Mouse (Mus musculus): Measurements from ENCODE around the gene Erf. TPM values are rescaled to one million over a fixed set of nuclear protein-coding genes. Genes with fewer than 3 reads are reported as not detected.
A peak's percentile ranks its signal among the peaks of the same experiment; 100 is the strongest.

Gene Erf
- polyA plus RNA-seq, 1 experiment from 2014 or later = 10.3 TPM

DNA sequence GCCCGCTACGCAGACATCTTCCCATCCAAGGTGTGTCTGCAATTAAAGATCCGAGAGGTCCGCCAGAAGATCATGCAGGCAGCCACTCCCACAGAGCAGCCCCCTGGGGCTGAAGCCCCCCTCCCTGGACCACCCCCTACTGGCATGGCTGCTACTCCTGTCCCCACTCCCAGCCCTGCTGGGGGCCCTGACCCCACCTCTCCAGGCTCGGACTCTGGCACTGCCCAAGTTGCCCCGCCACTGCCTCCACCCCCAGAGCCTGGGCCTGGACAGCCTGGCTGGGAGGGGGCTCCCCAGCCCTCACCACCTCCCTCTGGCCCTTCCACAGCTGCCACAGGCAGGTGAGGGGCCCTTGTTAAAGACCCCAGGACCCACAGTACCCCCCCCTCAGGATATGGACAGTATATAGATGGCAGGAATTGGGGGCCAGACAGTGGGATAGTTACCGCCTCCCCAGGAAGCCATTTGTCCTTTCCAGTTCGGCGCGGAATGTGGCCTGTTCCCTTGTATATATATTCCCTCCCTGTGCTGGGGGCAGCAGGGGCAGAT, 42.7 kb upstream of the Erf start:
- TF ChIP-seq EP300 (IDR thresholded peaks at IDR 0.05) (no peak), CTCF (IDR thresholded peaks at IDR 0.05) (no peak)
- 0 out of 2 replicates have a peak, but pooled peaks cover 3% of the 10 kb centered on the region for H3K4me1 ChIP-seq (ENCODE audit: insufficient read depth, low read depth, low read length)
- H3K36me3 ChIP-seq (ENCODE audit: insufficient read depth, low read length) = peaks cover 43% of the 10 kb centered on the region
- DNase-seq (ENCODE audit: low spot score) = no peak
- no peak for ATAC-seq
- no peaks in the 10 kb centered on the region for H3K9me3 ChIP-seq (ENCODE audit: low read length)
- H3K27ac ChIP-seq (ENCODE audit: low read length) = no peak overlapping the region
- H3K4me3 ChIP-seq (ENCODE audit: low read depth, low read length) = no peak overlapping the region
- WGBS = 70% methylated on average over 10 of the region's 10 CpGs
- H3K9ac ChIP-seq (replicated peaks; ENCODE audit: low read depth) = no peak overlapping the region
- no peaks in the 10 kb centered on the region for H3K27me3 ChIP-seq (replicated peaks; ENCODE audit: insufficient read depth, low read length)
- no peak overlapping the region for H3K4me2 ChIP-seq (replicated peaks; ENCODE audit: low read depth, low read length)

GRCm38 (mm10) chr7:25292107-25292506, 41.5 kb upstream of the Erf start:
- Histone ChIP-seq H3K36me3 (ENCODE audit: insufficient read depth, low read length) (peaks cover 52% of the 10 kb centered on the region), H3K27ac (ENCODE audit: low read length) (no peak overlapping the region), H3K4me3 (ENCODE audit: low read depth, low read length) (no peak overlapping the region), H3K9ac (replicated peaks; ENCODE audit: low read depth) (no peak overlapping the region), H3K4me2 (replicated peaks; ENCODE audit: low read depth, low read length) (no peak overlapping the region), H3K9me3 (ENCODE audit: low read length) (no peaks in the 10 kb centered on the region), H3K27me3 (replicated peaks; ENCODE audit: insufficient read depth, low read length) (no peaks in the 10 kb centered on the region), H3K4me1 (ENCODE audit: insufficient read depth, low read depth, low read length) (0 out of 2 replicates have a peak, but pooled peaks cover 2% of the 10 kb centered on the region)
- no peak for DNase-seq (ENCODE audit: low spot score)
- 53% methylated on average over 7 of the region's 7 CpGs for WGBS
- ATAC-seq = no peak
- TF ChIP-seq EP300 (IDR thresholded peaks at IDR 0.05) (no peak), CTCF (IDR thresholded peaks at IDR 0.05) (no peak)

- H3K27ac ChIP-seq (ENCODE audit: low read length) = no peak overlapping the region
- peak; percentile 27 for ATAC-seq
- no peaks in the 10 kb centered on the region for H3K27me3 ChIP-seq (replicated peaks; ENCODE audit: insufficient read depth, low read length)
- H3K4me3 ChIP-seq (ENCODE audit: low read depth, low read length) = no peak overlapping the region
- H3K9ac ChIP-seq (replicated peaks; ENCODE audit: low read depth) = no peak overlapping the region
- no peak for DNase-seq (ENCODE audit: low spot score)
- no peaks in the 10 kb centered on the region for H3K4me1 ChIP-seq (ENCODE audit: insufficient read depth, low read depth, low read length)
- peaks cover 59% of the 10 kb centered on the region for H3K36me3 ChIP-seq (ENCODE audit: insufficient read depth, low read length)
- TF ChIP-seq EP300 (IDR thresholded peaks at IDR 0.05) (no peak), CTCF (IDR thresholded peaks at IDR 0.05) (no peak)
- H3K4me2 ChIP-seq (replicated peaks; ENCODE audit: low read depth, low read length) = no peak overlapping the region
- H3K9me3 ChIP-seq (ENCODE audit: low read length) = no peaks in the 10 kb centered on the region
- 68% methylated on average over 2 of the region's 2 CpGs for WGBS
Measured at GRCm38 (mm10) chr7:25290911-25291310, 40.4 kb upstream of the Erf start.

- no peak overlapping the region for H3K4me2 ChIP-seq (replicated peaks; ENCODE audit: low read depth, low read length)
- no peaks in the 10 kb centered on the region for H3K9me3 ChIP-seq (ENCODE audit: low read length)
- no peak overlapping the region for H3K9ac ChIP-seq (replicated peaks; ENCODE audit: low read depth)
- no peak overlapping the region for H3K27ac ChIP-seq (ENCODE audit: low read length)
- ATAC-seq (peak; percentile 6; the same call in 1 of the 2 replicates), DNase-seq (ENCODE audit: low spot score) (no peak)
- no peak overlapping the region for H3K4me3 ChIP-seq (ENCODE audit: low read depth, low read length)
- TF ChIP-seq CTCF (IDR thresholded peaks at IDR 0.05) (no peak), EP300 (IDR thresholded peaks at IDR 0.05) (no peak)
- 84% methylated on average over 1 of the region's 1 CpGs for WGBS
- H3K4me1 ChIP-seq (ENCODE audit: insufficient read depth, low read depth, low read length) = no peaks in the 10 kb centered on the region
- H3K27me3 ChIP-seq (replicated peaks; ENCODE audit: insufficient read depth, low read length) = no peaks in the 10 kb centered on the region
- peaks cover 63% of the 10 kb centered on the region for H3K36me3 ChIP-seq (ENCODE audit: insufficient read depth, low read length)
Measured at GRCm38 (mm10) chr7:25290463-25290862, 39.9 kb upstream of the Erf start.

GRCm38 (mm10) chr7:25289925-25290324, 39.4 kb upstream of the Erf start:
- ATAC-seq (no peak), DNase-seq (ENCODE audit: low spot score) (no peak)
- H3K36me3 ChIP-seq (ENCODE audit: insufficient read depth, low read length) = peaks cover 68% of the 10 kb centered on the region
- 96% methylated on average over 3 of the region's 3 CpGs for WGBS
- H3K27ac ChIP-seq (ENCODE audit: low read length) = no peak overlapping the region
- TF ChIP-seq EP300 (IDR thresholded peaks at IDR 0.05) (no peak), CTCF (IDR thresholded peaks at IDR 0.05) (peak; percentile 38; the same call in 1 of the 2 replicates)
- H3K4me2 ChIP-seq (replicated peaks; ENCODE audit: low read depth, low read length) = no peak overlapping the region
- no peaks in the 10 kb centered on the region for H3K27me3 ChIP-seq (replicated peaks; ENCODE audit: insufficient read depth, low read length)
- no peak overlapping the region for H3K4me3 ChIP-seq (ENCODE audit: low read depth, low read length)
- no peak overlapping the region for H3K9ac ChIP-seq (replicated peaks; ENCODE audit: low read depth)
- no peaks in the 10 kb centered on the region for H3K4me1 ChIP-seq (ENCODE audit: insufficient read depth, low read depth, low read length)
- no peaks in the 10 kb centered on the region for H3K9me3 ChIP-seq (ENCODE audit: low read length)

DNA sequence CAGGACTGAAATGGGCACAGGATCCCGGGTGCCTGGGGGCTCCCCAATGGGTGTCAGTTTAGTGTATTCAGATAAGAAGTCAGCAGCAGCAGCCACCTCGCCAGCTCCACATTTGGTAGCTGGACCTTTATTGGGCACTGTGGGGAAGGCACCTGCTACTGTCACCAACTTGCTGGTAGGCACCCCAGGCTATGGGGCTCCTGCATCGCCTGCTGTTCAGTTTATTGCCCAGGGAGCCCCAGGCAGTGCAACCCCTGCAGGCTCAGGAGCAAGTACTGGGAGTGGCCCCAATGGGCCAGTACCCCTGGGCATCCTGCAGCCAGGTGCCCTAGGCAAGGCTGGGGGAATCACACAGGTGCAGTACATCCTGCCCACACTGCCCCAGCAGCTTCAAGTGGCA, 38.2 kb upstream of the Erf start:
- no peak for ATAC-seq
- no peaks in the 10 kb centered on the region for H3K27me3 ChIP-seq (replicated peaks; ENCODE audit: insufficient read depth, low read length)
- H3K27ac ChIP-seq (ENCODE audit: low read length) = no peak overlapping the region
- no peaks in the 10 kb centered on the region for H3K9me3 ChIP-seq (ENCODE audit: low read length)
- no peak overlapping the region for H3K4me3 ChIP-seq (ENCODE audit: low read depth, low read length)
- 91% methylated on average over 3 of the region's 3 CpGs for WGBS
- TF ChIP-seq EP300 (IDR thresholded peaks at IDR 0.05) (no peak), CTCF (IDR thresholded peaks at IDR 0.05) (no peak)
- H3K9ac ChIP-seq (replicated peaks; ENCODE audit: low read depth) = no peak overlapping the region
- no peak for DNase-seq (ENCODE audit: low spot score)
- peaks cover 4% of the 10 kb centered on the region; the same call in 1 of the 2 replicates for H3K4me1 ChIP-seq (ENCODE audit: insufficient read depth, low read depth, low read length)
- peaks cover 68% of the 10 kb centered on the region for H3K36me3 ChIP-seq (ENCODE audit: insufficient read depth, low read length)
- H3K4me2 ChIP-seq (replicated peaks; ENCODE audit: low read depth, low read length) = no peak overlapping the region
